Mouse (Mus musculus) layer of hippocampus, adult 18-20 months (tissue): Measurements from ENCODE around the gene Atf1. TPM values are rescaled to one million over a fixed set of nuclear protein-coding genes. Genes with fewer than 3 reads are reported as not detected.
"Not testable (repeated sequence)": the region's sequence is repeated elsewhere in the genome, so short reads cannot be mapped to it uniquely, and the experiment has no call there.

ENCODE experiments used
- DNase-seq, 2 experiments: peaks; one replicate each; pipeline ENCODE4 v3.0.0; 2022; ENCODE audit warnings: low spot score in 2 of 2
- total RNA-seq, 2 experiments: library from RNA; stranded (reverse); gene quantifications; 2 replicates each; pipeline ENCODE4 v1.2.3; 2021

Gene Atf1
- total RNA-seq, 2 experiments from 2014 or later, result 20.3 to 23.4 TPM

GRCm38 (mm10) chr15:100257305-100257704 lies 29.7 kb downstream of the Atf1 start:
- DNase-seq, result no peak

DNA sequence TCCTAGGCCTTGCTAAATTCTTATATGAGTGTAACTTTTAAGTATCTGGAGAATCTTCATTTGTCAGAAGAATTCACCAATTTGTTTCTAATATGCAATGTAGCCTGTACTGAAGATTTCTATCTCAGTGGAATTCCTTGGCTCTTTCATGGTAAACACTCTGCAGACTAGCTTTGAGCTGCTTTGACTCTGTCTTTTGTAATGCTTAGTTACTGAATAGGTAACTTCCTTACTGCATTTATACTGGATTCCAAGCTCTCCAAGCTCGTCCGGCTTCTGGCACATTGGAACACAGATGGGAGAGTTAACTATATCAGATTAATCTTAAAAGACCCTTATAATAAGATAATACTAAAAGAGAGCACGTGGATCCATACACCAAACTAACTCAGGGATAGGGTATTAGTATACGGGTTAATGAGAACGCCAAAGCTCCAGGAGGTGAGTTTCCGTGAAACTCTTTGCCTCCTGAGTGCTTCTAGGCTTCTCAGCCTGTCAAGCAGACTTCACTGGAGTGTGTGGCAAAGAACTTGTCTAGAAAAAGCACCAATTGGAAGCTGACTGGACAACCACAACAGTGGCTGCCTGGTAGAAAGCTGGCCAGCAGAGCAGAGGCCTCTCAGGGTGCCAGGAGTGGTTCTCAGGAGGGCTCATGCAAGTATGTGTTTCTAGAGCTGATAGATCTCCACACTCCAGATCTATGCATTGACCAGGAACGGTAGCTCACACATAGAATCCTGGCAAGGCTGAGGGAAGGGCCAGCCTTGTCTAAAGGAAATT lies 31.2 kb downstream of the Atf1 start:
- DNase-seq, result no peak

- not testable (repeated sequence) for DNase-seq
Measured at GRCm38 (mm10) chr15:100260351-100260750, 32.7 kb downstream of the Atf1 start.

DNA sequence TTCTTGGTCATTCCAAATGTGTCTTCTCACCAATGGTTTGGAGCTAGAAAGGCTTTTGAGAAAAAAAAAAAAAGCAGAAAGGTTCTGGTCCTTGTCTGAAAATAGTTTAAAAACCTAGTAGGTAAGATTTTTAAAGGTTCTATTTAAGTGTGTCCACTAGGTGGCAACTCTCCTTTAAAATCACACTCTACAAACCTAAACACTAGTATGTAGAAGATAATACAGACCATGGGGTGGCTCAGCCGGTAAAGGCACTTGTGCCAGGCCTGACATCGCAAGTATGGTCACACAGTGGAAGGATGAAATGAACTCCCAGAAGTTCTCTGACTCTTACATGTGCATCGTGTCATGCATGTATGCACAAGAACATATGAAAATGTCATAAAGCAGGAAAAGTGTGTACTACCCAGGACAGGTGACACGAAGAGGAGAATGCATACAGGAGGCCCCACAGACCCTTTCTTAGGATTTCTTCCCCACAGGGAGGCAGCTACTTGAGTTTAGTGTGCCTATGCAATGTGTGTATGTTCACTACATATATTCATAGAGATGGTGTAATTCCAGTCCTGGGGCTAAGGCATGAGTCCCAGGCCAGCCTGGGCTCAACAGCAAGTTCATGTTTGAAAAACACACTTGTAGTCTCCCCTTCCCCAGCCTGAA lies 35.8 kb downstream of the Atf1 start:
- peak in 1 of 2 experiments; percentile 28 for DNase-seq

DNA sequence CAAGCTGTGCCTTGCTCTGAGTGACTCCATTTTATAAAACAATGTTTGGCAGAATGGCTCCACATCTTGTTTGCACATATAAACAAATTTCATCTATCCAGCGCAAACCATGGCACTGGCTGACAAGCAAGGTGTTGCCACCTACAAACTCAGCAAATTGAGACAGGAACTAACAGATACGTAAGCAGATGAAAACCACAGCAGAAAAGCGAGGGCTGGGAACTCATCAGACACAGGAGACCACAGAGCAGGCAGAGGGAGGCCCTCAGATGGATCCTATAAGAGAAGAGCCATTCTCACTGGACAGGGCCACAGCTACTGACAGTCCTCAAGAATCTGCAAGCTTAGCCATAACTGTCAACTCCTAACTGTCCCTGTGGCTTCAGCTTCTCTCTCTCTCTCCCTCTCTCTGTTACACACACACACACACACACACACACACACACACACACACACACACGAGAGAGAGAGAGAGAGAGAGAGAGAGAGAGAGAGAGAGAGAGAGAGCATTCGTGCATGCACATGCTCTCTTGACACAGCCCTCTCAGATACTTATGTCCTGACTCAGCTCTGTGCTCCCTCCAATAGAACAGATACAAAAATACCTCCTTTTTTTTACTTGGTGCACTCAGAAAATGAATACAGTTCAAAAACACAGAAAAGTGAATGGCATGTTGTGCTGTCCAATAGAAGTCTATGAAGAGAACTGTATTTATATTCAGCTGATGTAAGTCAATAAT lies 38.1 kb downstream of the Atf1 start:
- DNase-seq, result no peak

DNA sequence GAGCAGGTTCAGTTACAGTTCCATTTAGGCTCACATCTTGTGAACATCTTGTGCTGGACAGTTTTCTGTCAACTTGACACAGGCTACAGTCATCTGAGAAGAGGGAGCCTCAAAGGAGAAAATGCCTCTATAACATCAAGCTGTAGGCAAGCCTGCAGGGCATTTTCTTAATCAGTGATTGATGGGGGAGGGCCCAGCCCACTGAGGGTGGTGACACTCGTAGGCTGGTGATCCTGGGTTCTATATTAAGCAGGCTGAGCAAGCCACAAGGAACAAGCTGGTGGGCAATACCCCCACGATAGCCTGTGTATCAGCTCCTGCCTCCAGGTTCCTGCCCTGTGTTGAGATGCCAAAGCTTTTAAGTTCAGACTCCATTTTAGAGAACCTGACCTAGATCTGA lies 41.3 kb downstream of the Atf1 start:
- no peak for DNase-seq

- DNase-seq, result no peak
Measured at GRCm38 (mm10) chr15:100269776-100270175, 42.2 kb downstream of the Atf1 start.

DNA sequence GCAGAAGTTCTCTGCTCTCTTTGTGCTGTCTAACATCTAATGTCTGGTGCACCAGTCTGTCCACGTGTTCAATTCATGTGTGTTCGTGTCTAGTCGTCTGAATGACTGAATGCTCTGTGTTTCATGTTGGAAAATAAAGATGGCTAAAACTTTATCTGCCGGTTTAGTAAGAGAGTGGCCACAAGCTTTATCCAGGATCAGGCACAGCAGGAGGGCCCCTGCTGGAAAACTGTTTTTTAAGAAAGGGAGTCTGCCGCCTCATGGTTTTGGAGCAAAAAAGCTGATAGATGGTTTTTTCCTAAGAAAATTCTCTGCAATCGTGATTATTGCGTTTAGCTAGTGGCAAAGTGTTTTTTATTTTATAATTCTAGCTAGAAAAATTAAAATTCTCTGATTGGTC lies 43.0 kb downstream of the Atf1 start:
- DNase-seq, result not testable (repeated sequence)

- no peak for DNase-seq
Measured at GRCm38 (mm10) chr15:100271411-100271810, 43.8 kb downstream of the Atf1 start.

GRCm38 (mm10) chr15:100273791-100274308 lies 46.2 kb downstream of the Atf1 start:
- not testable (repeated sequence) for DNase-seq

DNA sequence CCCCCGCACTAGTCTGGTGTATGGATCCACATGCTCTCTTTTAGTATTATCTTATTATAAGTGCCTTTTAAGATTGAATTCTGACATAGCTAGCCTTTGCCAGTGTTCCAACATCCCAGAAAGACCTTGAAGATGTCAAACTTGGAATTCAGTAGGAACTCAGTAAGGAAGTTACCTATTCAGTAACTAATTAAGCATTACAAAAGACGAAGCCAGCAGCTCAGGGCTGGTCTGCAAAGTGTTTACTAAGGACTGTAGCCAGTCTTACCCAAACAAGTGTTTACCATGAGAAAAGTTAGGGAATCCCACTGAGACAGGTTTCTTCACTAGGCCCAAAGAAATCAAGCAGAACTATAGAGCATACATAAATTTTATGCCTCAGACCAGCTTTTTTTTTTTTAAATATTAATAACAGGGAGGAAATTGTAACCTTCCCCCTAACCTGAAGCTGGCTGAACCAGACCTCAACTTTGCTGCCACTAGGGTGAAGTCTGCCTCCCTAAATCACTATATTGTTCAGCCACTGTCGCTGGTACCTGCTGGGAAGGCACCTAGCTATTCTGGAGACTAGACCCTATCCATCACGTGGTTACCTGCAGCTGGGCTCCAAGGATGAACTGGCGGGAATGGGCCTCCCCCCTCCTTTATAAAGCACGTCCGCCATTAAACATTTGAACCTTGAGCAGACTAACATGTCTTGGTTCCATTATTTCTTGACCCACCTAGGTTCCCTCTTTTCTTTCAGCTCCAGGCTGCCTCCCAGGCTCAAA lies 47.4 kb downstream of the Atf1 start:
- no peak for DNase-seq

DNA sequence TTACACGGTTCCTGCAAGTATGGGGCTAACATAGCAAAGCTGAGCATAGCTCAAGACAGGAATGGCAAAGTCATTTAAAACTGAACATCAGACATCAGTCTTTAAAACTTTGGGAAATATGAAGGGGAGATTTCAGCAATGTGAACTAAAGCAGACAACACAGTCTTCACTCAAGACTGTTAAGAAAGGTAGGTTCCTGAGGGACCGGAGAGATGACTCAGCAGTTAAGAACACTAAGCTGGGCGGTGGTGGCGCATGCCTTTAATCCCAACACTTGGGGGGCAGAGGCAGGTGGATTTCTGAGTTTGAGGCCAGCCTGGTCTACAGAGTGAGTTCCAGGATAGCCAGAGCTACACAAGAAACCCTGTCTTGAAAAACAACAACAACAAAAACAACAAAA lies 48.8 kb downstream of the Atf1 start:
- no peak for DNase-seq

DNA sequence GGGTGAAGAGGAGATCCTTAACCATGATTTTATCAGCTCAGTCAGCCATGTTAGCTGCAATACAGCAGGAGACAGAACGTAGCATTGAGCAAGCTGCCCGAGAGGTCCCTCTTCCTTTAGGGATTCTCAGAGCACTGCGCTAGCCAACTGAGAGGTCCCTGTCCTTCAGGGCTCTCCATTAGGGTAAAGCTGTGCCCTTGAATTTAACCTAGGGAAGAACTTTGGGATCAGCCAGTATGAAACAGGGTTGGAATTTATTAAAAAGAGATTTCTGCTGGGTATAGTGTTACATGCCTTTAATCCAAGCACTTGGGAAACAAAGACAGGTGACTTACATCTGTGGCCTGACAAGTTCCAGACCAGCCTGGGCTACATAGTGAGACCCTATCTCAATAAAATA lies 50.0 kb downstream of the Atf1 start:
- DNase-seq, result no peak

- DNase-seq, result no peak
Measured at GRCm38 (mm10) chr15:100280626-100281025, 53.0 kb downstream of the Atf1 start, which contains the start of gene Tmprss12. Gene Tmprss12 (plus strand): TSS chr15:100280837.

GRCm38 (mm10) chr15:100288980-100289379 lies 61.4 kb downstream of the Atf1 start:
- no peak for DNase-seq

DNA sequence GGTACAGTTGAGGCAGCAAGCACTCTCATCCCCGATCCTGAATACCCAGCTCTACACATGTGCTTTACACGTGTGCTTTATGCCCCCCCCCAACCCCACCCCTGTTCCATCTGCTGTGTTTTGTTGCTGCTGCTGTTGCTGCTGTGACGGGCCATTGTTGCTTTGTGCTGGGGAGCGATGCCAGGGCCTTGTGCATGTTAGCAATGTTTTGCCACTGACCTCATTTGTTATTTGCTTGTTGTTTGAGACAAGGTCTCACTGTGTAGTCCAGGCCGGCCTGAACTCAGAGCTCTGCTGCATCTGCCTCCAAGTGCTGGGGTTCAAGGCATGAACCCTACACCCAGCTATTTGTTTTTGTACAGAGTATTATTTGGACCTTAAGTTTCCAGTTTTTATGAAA lies 63.2 kb downstream of the Atf1 start:
- peak in 1 of 2 experiments; percentile 62 for DNase-seq

GRCm38 (mm10) chr15:100292326-100292725 lies 64.7 kb downstream of the Atf1 start:
- DNase-seq, result no peak

DNA sequence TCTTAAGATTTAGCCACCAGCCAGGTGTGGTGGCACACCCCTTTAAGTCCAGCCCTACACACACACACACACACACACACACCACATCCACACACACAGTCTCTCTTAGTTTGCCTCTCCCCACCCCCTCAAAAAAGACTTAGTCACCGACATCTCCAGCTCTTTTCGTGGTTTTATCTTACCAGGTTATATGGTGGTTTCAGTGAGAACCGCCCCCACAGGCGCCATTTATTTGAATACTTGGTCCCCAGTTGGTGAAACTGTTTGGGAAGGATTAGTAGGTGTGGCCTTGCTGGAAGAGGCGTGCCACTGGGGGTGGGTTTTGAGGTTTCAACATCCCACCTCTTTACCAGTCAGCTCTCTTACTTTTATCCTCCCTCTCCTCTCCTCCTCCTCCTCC lies 70.2 kb downstream of the Atf1 start:
- DNase-seq, result no peak

DNA sequence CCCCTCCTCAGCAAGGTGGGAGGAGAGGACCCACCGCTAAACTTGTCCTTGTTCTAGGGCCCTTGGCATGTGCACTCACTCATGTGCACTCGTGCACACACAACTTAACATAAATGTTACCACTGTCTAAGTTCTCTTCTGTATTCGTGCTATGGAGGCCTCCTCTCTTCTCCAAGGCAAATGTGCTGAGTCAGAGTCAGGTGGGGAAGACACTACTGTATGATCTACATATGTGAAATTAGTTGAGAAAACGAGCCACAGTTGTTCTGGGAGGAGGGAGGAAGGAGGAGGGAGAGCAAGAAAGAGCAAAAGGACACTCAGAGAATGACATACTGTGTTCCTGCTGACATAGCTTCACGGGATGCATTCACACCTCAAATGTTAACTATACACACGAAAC lies 72.9 kb downstream of the Atf1 start:
- no peak for DNase-seq

GRCm38 (mm10) chr15:100301556-100301955 lies 73.9 kb downstream of the Atf1 start:
- DNase-seq, result no peak

DNA sequence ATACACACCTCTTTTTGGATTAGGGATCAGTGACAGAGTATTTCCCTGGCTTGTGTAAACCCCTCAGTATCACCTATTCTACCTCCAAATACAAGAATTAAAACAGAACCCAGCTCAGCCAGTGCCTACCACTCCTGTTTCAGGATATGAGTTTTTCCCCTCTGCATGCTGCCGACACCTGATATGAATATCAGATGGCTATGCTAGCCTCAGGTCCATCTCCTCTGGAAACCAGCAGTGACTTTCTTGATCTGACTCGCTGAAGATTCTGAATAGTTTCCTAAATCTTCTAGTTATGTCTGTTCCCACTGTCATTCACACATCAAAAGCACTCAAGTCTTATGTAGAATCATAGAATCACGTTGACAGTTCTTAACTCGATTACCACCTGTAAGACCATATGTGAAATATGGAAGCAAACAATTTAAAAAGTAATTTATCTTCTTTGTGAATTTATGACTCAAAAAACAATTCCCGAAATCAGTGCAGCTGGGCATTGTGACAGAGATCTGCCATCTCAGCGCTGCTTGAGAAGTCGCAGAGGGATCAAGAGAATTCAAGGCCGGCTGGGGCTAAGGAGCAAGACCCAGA lies 75.9 kb downstream of the Atf1 start:
- DNase-seq, result no peak
